15 mouse cellular contexts compared by ENCODE assay signal in genomic region chr7:46113435-46113834, GRCm38 (mm10). TPM values are rescaled to one million over a fixed set of nuclear protein-coding genes. Genes with fewer than 3 reads are reported as not detected.
DNase-seq lines count a peak whose midpoint lies in the region; ATAC-seq and TF ChIP-seq lines count a peak whose summit lies in the region.
"Had no signal": no experiment of that assay in that cellular context is flagged by ENCODE, and none has a peak within 500 bp of the region (broad histone marks: within the 10 kb centered on the region; RNA-seq: fewer than 3 reads in every experiment).

No protein-coding gene starts in this region.

- H3K36me3 ChIP-seq in midbrain, embryonic 14.5 days (ENCODE audit: control insufficient read depth, insufficient read depth, low read length): no peaks in the 10 kb centered on the region
- H3K36me3 ChIP-seq in midbrain, embryonic 15.5 days (replicated peaks): no peaks in the 10 kb centered on the region
- H3K36me3 ChIP-seq in heart, postnatal 0 days (replicated peaks; ENCODE audit: control insufficient read depth, insufficient read depth, low read length): no peaks in the 10 kb centered on the region
- H3K36me3 ChIP-seq: forebrain, embryonic 12.5 days; heart, embryonic 15.5 days; kidney, embryonic 15.5 days; midbrain, embryonic 12.5 days had no signal

- TF ChIP-seq EP300 in heart, postnatal 0 days (IDR thresholded peaks at IDR 0.05; ENCODE audit: low read depth): no peak

- no peak overlapping the region for H3K27ac ChIP-seq in midbrain, embryonic 14.5 days (replicated peaks; ENCODE audit: low read depth, low read length)
- H3K27ac ChIP-seq in midbrain, embryonic 15.5 days: no peak overlapping the region
- H3K27ac ChIP-seq in heart, postnatal 0 days (ENCODE audit: low read depth): peak overlapping the region; percentile 34; the same call in 1 of the 2 replicates
- H3K27ac ChIP-seq: forebrain, embryonic 12.5 days; heart, embryonic 15.5 days; kidney, embryonic 15.5 days; midbrain, embryonic 12.5 days had no signal

- H3K9ac ChIP-seq in midbrain, embryonic 14.5 days (replicated peaks; ENCODE audit: low read length): no peak overlapping the region
- H3K9ac ChIP-seq in midbrain, embryonic 15.5 days: no peak overlapping the region; the same call in 1 of the 2 replicates
- H3K9ac ChIP-seq in heart, postnatal 0 days (replicated peaks; ENCODE audit: low read depth, low read length): no peak overlapping the region
- H3K9ac ChIP-seq: forebrain, embryonic 12.5 days; heart, embryonic 15.5 days; kidney, embryonic 15.5 days; midbrain, embryonic 12.5 days had no signal

- H3K27me3 ChIP-seq in midbrain, embryonic 14.5 days (ENCODE audit: control insufficient read depth, insufficient read depth, low read length): no peaks in the 10 kb centered on the region
- no peaks in the 10 kb centered on the region for H3K27me3 ChIP-seq in midbrain, embryonic 15.5 days (replicated peaks)
- H3K27me3 ChIP-seq in heart, postnatal 0 days (ENCODE audit: control insufficient read depth, insufficient read depth, low read length): no peaks in the 10 kb centered on the region
- H3K27me3 ChIP-seq: forebrain, embryonic 12.5 days; kidney, embryonic 15.5 days; midbrain, embryonic 12.5 days had no signal

- no peak for TF ChIP-seq CTCF in heart, postnatal 0 days (IDR thresholded peaks at IDR 0.05; ENCODE audit: low read depth)

- WGBS in midbrain, embryonic 14.5 days: 61% methylated on average over 3 of the region's 3 CpGs
- WGBS in midbrain, embryonic 15.5 days: 56% methylated on average over 3 of the region's 3 CpGs
- WGBS in heart, postnatal 0 days: 54% methylated on average over 3 of the region's 3 CpGs

- ATAC-seq in midbrain, embryonic 14.5 days (ENCODE audit: low FRiP score, low TSS enrichment): no peak
- no peak for ATAC-seq in midbrain, embryonic 15.5 days (replicated peaks)
- no peak for ATAC-seq in heart, postnatal 0 days (ENCODE audit: insufficient read depth, low read depth)
- ATAC-seq: Patski had no signal

- H3K9me3 ChIP-seq in midbrain, embryonic 14.5 days (ENCODE audit: control insufficient read depth, low read length): no peaks in the 10 kb centered on the region
- no peaks in the 10 kb centered on the region for H3K9me3 ChIP-seq in midbrain, embryonic 15.5 days
- no peaks in the 10 kb centered on the region for H3K9me3 ChIP-seq in heart, postnatal 0 days (replicated peaks; ENCODE audit: control insufficient read depth, low read length)
- H3K9me3 ChIP-seq: forebrain, embryonic 12.5 days; heart, embryonic 15.5 days; kidney, embryonic 15.5 days; midbrain, embryonic 12.5 days had no signal

- peaks cover 15% of the 10 kb centered on the region for H3K4me1 ChIP-seq in midbrain, embryonic 14.5 days (ENCODE audit: control insufficient read depth, insufficient read depth, low read length)
- peaks cover 10% of the 10 kb centered on the region for H3K4me1 ChIP-seq in midbrain, embryonic 15.5 days
- peaks cover 63% of the 10 kb centered on the region for H3K4me1 ChIP-seq in heart, postnatal 0 days (ENCODE audit: control insufficient read depth, insufficient read depth)

- no peak overlapping the region for H3K4me3 ChIP-seq in midbrain, embryonic 14.5 days (replicated peaks; ENCODE audit: low read depth, low read length)
- H3K4me3 ChIP-seq in midbrain, embryonic 15.5 days: no peak overlapping the region
- no peak overlapping the region for H3K4me3 ChIP-seq in heart, postnatal 0 days (ENCODE audit: low read depth, low read length)
- H3K4me3 ChIP-seq: forebrain, embryonic 12.5 days; heart, embryonic 15.5 days; kidney, embryonic 15.5 days; midbrain, embryonic 12.5 days had no signal

- peak; percentile 96 for DNase-seq in heart, adult 11 months
- no peak for DNase-seq in heart, adult 9 months (ENCODE audit: low spot score in 2 of 2)
- DNase-seq in midbrain, embryonic 14.5 days: peak; percentile 64
- DNase-seq in heart, postnatal 0 days (ENCODE audit: low spot score): no peak
- DNase-seq in frontal cortex, adult 2 months (ENCODE audit: extremely low spot score in 1 of 2, low spot score in 1 of 2): no peak
- no peak for DNase-seq in spleen, postnatal 10 days (ENCODE audit: low spot score in 2 of 2)
- DNase-seq: adrenal gland, postnatal 36 days; layer of hippocampus, postnatal 36 days; liver had no signal

- no peak overlapping the region for H3K4me2 ChIP-seq in midbrain, embryonic 14.5 days (ENCODE audit: low read length)
- H3K4me2 ChIP-seq in midbrain, embryonic 15.5 days: no peak overlapping the region
- H3K4me2 ChIP-seq in heart, postnatal 0 days (ENCODE audit: low read depth, low read length): no peak overlapping the region
- H3K4me2 ChIP-seq: forebrain, embryonic 12.5 days; heart, embryonic 15.5 days; kidney, embryonic 15.5 days; midbrain, embryonic 12.5 days had no signal

RNA-seq across cellular contexts. Expression of gene Kcnj11, which starts 12.9 kb away (rescaled TPM):
- polyA plus RNA-seq in midbrain, embryonic 14.5 days (2014; fragmentation: Nextera tagmentation; extraction: Ambion mirVana): 1.6 and 2.0 TPM in 2 replicates
- polyA plus RNA-seq in midbrain, embryonic 15.5 days (2015; fragmentation: Nextera tagmentation; extraction: Ambion mirVana): 2.3 and 2.4 TPM in 2 replicates
- 72.0 and 103 TPM in 2 replicates for total RNA-seq in heart, postnatal 0 days (2014; rRNA removed; ENCODE audit: low replicate concordance)
- polyA plus RNA-seq in heart, postnatal 0 days (2015; fragmentation: Nextera tagmentation; extraction: Ambion mirVana): 14.4 and 14.6 TPM in 2 replicates
- polyA plus RNA-seq in frontal cortex, adult 2 months (2012; rRNA removed): 31.1 and 34.2 TPM in 2 replicates

Comparison
In these comparisons a context has a peak if more than half of its experiments do, and no peak if none do; other contexts are left out.
1. DNase-seq: peak in heart, adult 11 months (single experiment) and midbrain, embryonic 14.5 days (single experiment); none in heart, adult 9 months (0 of 2), heart, postnatal 0 days (single experiment), frontal cortex, adult 2 months (0 of 2) and spleen, postnatal 10 days (0 of 2).